Mouse (Mus musculus) hindbrain, embryonic 12.5 days (tissue): ENCODE results near the gene Ikzf3. TPM values are rescaled to one million over a fixed set of nuclear protein-coding genes. Genes with fewer than 3 reads are reported as not detected.

Source experiments
- ATAC-seq: fragments of 200-750 bp; cut with Nextera tagmentation; 2 replicates; pipeline ENCODE4 v1.8.0; 2017; ENCODE audit warnings: moderate TSS enrichment; ENCODE audit not compliant: low FRiP score
- H3K27ac ChIP-seq: fragments of 300-500 bp; sonication (generic); 2 replicates; pipeline ENCODE4 v1.5.1; 2016; ENCODE audit warnings: mild to moderate bottlenecking
- H3K27me3 ChIP-seq: fragments of 300-500 bp; sonication (generic); 2 replicates; pipeline ENCODE4 v1.6.1; 2016; ENCODE audit warnings: mild to moderate bottlenecking
- H3K36me3 ChIP-seq: fragments of 300-500 bp; sonication (generic); 2 replicates; pipeline ENCODE4 v1.6.1; 2016; ENCODE audit warnings: mild to moderate bottlenecking
- H3K4me1 ChIP-seq: fragments of 300-500 bp; sonication (generic); 2 replicates; pipeline ENCODE4 v1.6.1; 2016
- H3K4me2 ChIP-seq: fragments of 300-500 bp; sonication (generic); replicated peaks from 2 replicates; pipeline ENCODE4 v1.6.1; 2016; ENCODE audit warnings: mild to moderate bottlenecking
- H3K4me3 ChIP-seq: fragments of 300-500 bp; sonication (generic); 2 replicates; pipeline ENCODE4 v1.5.1; 2016; ENCODE audit warnings: mild to moderate bottlenecking
- H3K9ac ChIP-seq: fragments of 300-500 bp; sonication (generic); 2 replicates; pipeline ENCODE4 v1.6.1; 2016; ENCODE audit warnings: mild to moderate bottlenecking, moderate library complexity
- H3K9me3 ChIP-seq: fragments of 300-500 bp; sonication (generic); replicated peaks from 2 replicates; pipeline ENCODE4 v1.6.1; 2016; ENCODE audit warnings: mild to moderate bottlenecking
- WGBS: fragments of 180-500 bp; shearing (Covaris S2); methylation state at CpG from one replicate; pipeline ENCODE4 v1.1.7; 2016; 5-methylcytosine and 5-hydroxymethylcytosine counted together
- polyA plus RNA-seq: library from polyadenylated mRNA; unstranded; fragments of >200 nt; fragmentation: Nextera tagmentation; extraction: Ambion mirVana; gene quantifications from 2 replicates; pipeline ENCODE4 v1.2.1, GENCODE M21; 2016

Ikzf3 gene
- polyA plus RNA-seq, 1 experiment from 2014 or later, result not detected

- no peak for ATAC-seq
- Histone ChIP-seq H3K27ac (no peak overlapping the region), H3K4me1 (peaks cover 4% of the 10 kb centered on the region; the same call in 1 of the 2 replicates), H3K9ac (no peak overlapping the region), H3K27me3 (no peaks in the 10 kb centered on the region), H3K9me3 (no peaks in the 10 kb centered on the region), H3K36me3 (no peaks in the 10 kb centered on the region), H3K4me2 (no peak overlapping the region), H3K4me3 (no peak overlapping the region)
- WGBS, result 92% methylated on average over 9 of the region's 9 CpGs
Measured at GRCm38 (mm10) chr11:98475630-98476433, 70.0 kb downstream of the Ikzf3 start.

DNA sequence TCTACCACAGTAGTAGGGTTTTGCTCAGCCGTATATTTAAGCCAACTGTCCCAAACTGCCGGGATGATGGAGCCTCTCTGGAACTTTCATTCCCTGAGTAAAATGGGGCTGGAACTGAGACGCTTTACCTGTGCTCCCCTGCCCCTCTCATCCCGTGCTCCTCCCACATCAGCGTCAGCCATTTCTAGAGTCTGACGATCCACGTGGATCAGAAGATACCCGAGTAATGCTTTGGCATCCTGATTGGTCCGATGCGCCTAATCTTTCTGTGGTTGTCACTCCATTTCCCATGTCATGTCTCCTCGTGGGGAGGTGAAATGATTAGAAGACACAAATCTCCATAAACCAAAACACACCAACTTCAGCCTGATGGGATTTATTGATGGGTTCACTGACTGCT lies 70.9 kb downstream of the Ikzf3 start:
- no peak for ATAC-seq
- Histone ChIP-seq H3K27ac (no peak overlapping the region), H3K4me3 (no peak overlapping the region), H3K9ac (no peak overlapping the region), H3K4me2 (no peak overlapping the region), H3K9me3 (no peaks in the 10 kb centered on the region), H3K27me3 (no peaks in the 10 kb centered on the region), H3K36me3 (no peaks in the 10 kb centered on the region), H3K4me1 (peaks cover 4% of the 10 kb centered on the region; the same call in 1 of the 2 replicates)
- WGBS, result 91% methylated on average over 11 of the region's 11 CpGs

GRCm38 (mm10) chr11:98473916-98474479 lies 71.8 kb downstream of the Ikzf3 start:
- no peaks in the 10 kb centered on the region for H3K9me3 ChIP-seq
- H3K4me2 ChIP-seq, result no peak overlapping the region
- H3K4me3 ChIP-seq, result no peak overlapping the region
- ATAC-seq, result no peak
- no peak overlapping the region for H3K9ac ChIP-seq
- H3K27me3 ChIP-seq, result no peaks in the 10 kb centered on the region
- H3K27ac ChIP-seq, result no peak overlapping the region
- no peaks in the 10 kb centered on the region for H3K36me3 ChIP-seq
- H3K4me1 ChIP-seq, result peaks cover 4% of the 10 kb centered on the region; the same call in 1 of the 2 replicates
- WGBS, result 55% methylated on average over 8 of the region's 8 CpGs

- no peak overlapping the region for H3K27ac ChIP-seq
- no peaks in the 10 kb centered on the region for H3K36me3 ChIP-seq
- H3K4me1 ChIP-seq, result peaks cover 4% of the 10 kb centered on the region; the same call in 1 of the 2 replicates
- H3K9ac ChIP-seq, result no peak overlapping the region
- ATAC-seq, result no peak
- WGBS, result 40% methylated on average over 4 of the region's 4 CpGs
- no peaks in the 10 kb centered on the region for H3K27me3 ChIP-seq
- H3K9me3 ChIP-seq, result no peaks in the 10 kb centered on the region
- H3K4me3 ChIP-seq, result no peak overlapping the region
- no peak overlapping the region for H3K4me2 ChIP-seq
Measured at GRCm38 (mm10) chr11:98472696-98473095, 73.1 kb downstream of the Ikzf3 start.

DNA sequence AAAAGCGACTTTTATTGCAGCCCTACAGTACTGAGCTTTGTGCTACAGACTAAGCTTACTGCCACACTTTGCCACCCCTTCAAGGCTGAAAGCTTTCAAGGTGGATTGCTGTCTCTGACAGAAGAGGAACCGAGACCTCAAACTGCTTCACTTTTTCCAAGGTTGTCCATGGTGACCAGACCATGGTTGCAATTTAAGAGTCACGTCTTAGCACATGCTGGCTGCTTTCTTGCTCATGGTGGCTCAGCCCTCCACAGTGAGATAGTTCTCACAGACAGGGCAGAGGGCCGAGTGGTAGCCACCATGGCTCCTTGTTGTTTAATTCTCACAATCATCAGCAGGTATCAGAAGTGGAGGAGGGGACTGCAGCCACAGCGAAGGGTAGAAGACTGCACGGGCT lies 75.0 kb downstream of the Ikzf3 start:
- no peak for ATAC-seq
- peaks cover 4% of the 10 kb centered on the region; the same call in 1 of the 2 replicates for H3K4me1 ChIP-seq
- 0 out of 2 replicates have a peak, but pooled peaks cover 3% of the 10 kb centered on the region for H3K27me3 ChIP-seq
- H3K27ac ChIP-seq, result no peak overlapping the region
- H3K4me3 ChIP-seq, result no peak overlapping the region
- H3K9me3 ChIP-seq, result no peaks in the 10 kb centered on the region
- H3K9ac ChIP-seq, result no peak overlapping the region
- H3K36me3 ChIP-seq, result no peaks in the 10 kb centered on the region
- H3K4me2 ChIP-seq, result no peak overlapping the region
- WGBS, result 79% methylated on average over 6 of the region's 6 CpGs

DNA sequence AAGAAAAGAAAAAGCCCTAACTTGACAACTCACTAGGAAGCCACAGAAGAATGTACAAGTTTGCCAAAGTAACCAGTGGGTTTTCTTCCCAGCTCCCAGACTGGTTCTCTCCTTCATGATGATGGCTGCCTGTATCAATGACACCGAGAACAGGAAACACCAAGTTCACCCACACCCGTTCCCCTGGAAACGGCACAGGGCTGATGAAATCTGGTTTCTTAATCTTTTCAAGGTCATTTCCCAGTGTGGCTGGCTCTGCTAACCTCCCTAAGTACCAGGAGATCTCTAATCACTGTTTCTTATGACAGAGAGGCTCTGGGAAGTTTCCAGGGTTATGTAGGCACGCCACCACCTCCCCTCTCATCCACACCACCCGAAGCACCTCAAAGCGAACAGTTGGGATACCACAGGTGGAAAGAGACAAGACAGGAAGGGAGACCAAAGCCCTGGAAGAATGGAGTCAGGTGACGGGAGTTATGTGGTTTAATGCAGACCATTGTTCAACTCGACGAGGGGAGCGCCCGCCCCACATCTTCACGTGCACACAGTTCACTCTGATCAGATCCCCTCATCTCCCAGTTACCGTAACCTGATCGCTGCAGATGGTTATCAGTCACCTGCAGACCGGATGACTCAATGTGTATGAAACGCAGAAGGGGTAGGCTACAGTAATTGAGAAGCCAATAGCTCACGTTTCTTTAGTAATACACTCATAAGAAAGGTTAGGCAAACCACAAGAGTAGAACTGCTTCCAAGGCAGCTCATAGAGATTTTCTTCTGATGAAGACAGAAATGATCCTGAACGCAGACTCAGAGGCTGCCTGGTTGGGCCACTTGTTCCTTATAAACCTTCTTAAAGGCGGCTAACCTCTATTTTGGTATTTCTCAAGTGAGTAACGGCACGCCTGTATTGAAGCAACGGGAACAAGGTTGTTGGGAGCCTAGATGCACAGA lies 75.8 kb downstream of the Ikzf3 start:
- Histone ChIP-seq H3K27me3 (0 out of 2 replicates have a peak, but pooled peaks cover 3% of the 10 kb centered on the region), H3K4me3 (no peak overlapping the region), H3K4me2 (no peak overlapping the region), H3K4me1 (peaks cover 4% of the 10 kb centered on the region; the same call in 1 of the 2 replicates), H3K27ac (no peak overlapping the region), H3K9me3 (no peaks in the 10 kb centered on the region), H3K9ac (no peak overlapping the region), H3K36me3 (no peaks in the 10 kb centered on the region)
- 83% methylated on average over 22 of the region's 22 CpGs for WGBS
- ATAC-seq, result no peak

DNA sequence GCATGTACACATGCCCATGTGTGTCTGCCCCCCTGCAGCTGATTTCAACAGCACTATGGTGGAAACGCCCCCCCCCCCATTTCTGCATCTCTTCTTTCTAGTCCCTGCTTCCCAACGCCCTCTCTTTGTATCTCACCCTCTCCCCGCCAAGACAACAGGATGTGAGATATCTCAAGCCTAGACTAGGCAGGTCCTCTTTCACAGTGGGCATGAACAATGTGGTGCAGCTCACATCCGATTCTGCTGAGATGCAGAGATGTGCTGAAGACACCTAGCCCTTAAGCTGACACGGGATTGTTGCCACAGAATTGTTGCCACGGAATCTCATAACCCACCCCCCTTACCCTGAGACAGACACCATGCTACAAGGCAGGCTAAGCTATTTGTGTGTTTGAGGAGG lies 81.3 kb downstream of the Ikzf3 start:
- WGBS, result 88% methylated on average over 6 of the region's 6 CpGs
- ATAC-seq, result no peak

DNA sequence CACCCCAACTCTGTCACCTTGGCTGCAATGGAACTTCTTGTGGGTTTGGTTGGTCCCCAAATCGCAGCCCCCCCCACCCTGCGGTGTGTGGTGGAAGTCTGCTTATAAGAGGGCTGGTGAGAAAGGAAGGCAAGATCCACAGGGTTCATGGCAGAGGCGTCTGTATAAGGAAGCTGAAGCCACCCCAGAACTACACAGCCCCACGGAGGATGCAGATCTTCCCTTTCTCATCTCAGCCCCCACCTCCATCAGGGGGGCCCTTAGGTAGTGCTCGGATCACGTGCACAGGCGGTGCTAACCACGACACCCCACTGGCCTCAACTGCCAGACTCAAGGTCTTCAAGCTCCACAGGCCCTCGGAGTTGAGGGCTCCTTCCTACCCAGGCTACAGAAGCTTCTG lies 81.9 kb downstream of the Ikzf3 start:
- 85% methylated on average over 9 of the region's 9 CpGs for WGBS

More for the DNA sequence above, 81.3 kb downstream of the Ikzf3 start:
- no peaks in the 10 kb centered on the region for H3K4me1 ChIP-seq
- no peaks in the 10 kb centered on the region for H3K9me3 ChIP-seq
- peaks cover 25% of the 10 kb centered on the region for H3K27me3 ChIP-seq
- H3K4me3 ChIP-seq, result no peak overlapping the region
- no peak overlapping the region for H3K4me2 ChIP-seq
- H3K36me3 ChIP-seq, result no peaks in the 10 kb centered on the region
- H3K27ac ChIP-seq, result no peak overlapping the region
- H3K9ac ChIP-seq, result no peak overlapping the region

GRCm38 (mm10) chr11:98462255-98462654 lies 83.6 kb downstream of the Ikzf3 start:
- Histone ChIP-seq H3K9ac (no peak overlapping the region), H3K4me1 (peaks cover 3% of the 10 kb centered on the region), H3K36me3 (no peaks in the 10 kb centered on the region), H3K27me3 (peaks cover 43% of the 10 kb centered on the region), H3K27ac (no peak overlapping the region), H3K4me2 (no peak overlapping the region), H3K9me3 (no peaks in the 10 kb centered on the region), H3K4me3 (no peak overlapping the region)
- WGBS, result 93% methylated on average over 6 of the region's 6 CpGs
- ATAC-seq, result no peak

More for the DNA sequence above, 81.9 kb downstream of the Ikzf3 start:
- Histone ChIP-seq H3K36me3 (no peaks in the 10 kb centered on the region), H3K27ac (no peak overlapping the region), H3K4me1 (no peaks in the 10 kb centered on the region), H3K4me2 (no peak overlapping the region), H3K27me3 (peaks cover 31% of the 10 kb centered on the region), H3K9ac (no peak overlapping the region), H3K4me3 (no peak overlapping the region), H3K9me3 (no peaks in the 10 kb centered on the region)
- no peak for ATAC-seq

- Histone ChIP-seq H3K4me2 (no peak overlapping the region), H3K27ac (no peak overlapping the region), H3K36me3 (no peaks in the 10 kb centered on the region), H3K27me3 (peaks cover 40% of the 10 kb centered on the region), H3K4me1 (peaks cover 7% of the 10 kb centered on the region), H3K4me3 (no peak overlapping the region), H3K9me3 (no peaks in the 10 kb centered on the region), H3K9ac (no peak overlapping the region)
- WGBS, result 70% methylated on average over 6 of the region's 6 CpGs
- ATAC-seq, result no peak
Measured at GRCm38 (mm10) chr11:98461109-98461720, 84.6 kb downstream of the Ikzf3 start.

- Histone ChIP-seq H3K27ac (no peak overlapping the region), H3K9ac (no peak overlapping the region), H3K9me3 (no peaks in the 10 kb centered on the region), H3K27me3 (peaks cover 44% of the 10 kb centered on the region), H3K4me1 (peaks cover 7% of the 10 kb centered on the region), H3K36me3 (no peaks in the 10 kb centered on the region), H3K4me3 (no peak overlapping the region), H3K4me2 (no peak overlapping the region)
- ATAC-seq, result no peak
- WGBS, result 77% methylated on average over 9 of the region's 9 CpGs
Measured at GRCm38 (mm10) chr11:98459860-98460259, 86.0 kb downstream of the Ikzf3 start.
